In the genomic region with DNA sequence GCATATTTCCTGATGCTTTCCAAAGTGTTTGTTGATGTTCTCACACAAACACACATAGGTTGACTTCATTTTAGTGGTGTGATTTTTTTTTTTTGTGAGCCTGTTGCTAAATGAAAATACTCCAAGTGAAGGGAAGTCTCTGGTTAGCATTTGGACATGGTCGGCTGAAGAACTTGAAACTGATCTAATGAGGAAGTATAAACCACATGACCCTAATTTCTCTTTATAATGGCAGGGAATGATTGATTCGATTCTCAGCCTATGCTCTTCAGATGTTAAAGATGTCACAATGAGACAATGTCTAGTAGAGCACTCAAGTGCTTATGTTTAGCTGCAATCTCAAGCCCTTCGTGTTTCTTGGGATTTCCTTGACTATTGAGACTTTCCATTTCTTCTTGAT, we compare ENCODE assay signal across 26 mouse cellular contexts.
DNase-seq lines count a peak whose midpoint lies in the region; ATAC-seq lines count a peak whose summit lies in the region.
"Had no signal": no experiment of that assay in that cellular context is flagged by ENCODE, and none has a peak within 500 bp of the region (broad histone marks: within the 10 kb centered on the region; RNA-seq: fewer than 3 reads in every experiment).

No protein-coding gene starts in this region.

- H3K4me1 ChIP-seq in forebrain, embryonic 10.5 days, result no peaks in the 10 kb centered on the region
- H3K4me1 ChIP-seq: heart, embryonic 12.5 days had no signal

- H3K4me3 ChIP-seq in forebrain, embryonic 10.5 days, result no peak overlapping the region
- H3K4me3 ChIP-seq: gastrocnemius, adult 2 months; heart, embryonic 12.5 days; heart, embryonic 15.5 days had no signal

- peaks cover 6% of the 10 kb centered on the region; the same call in 1 of the 2 replicates for H3K9me3 ChIP-seq in forebrain, embryonic 10.5 days
- H3K9me3 ChIP-seq: G1E; heart, embryonic 12.5 days; heart, embryonic 15.5 days had no signal

- WGBS in forebrain, embryonic 10.5 days, result 88% methylated on average over 3 of the region's 3 CpGs

- H3K36me3 ChIP-seq in forebrain, embryonic 10.5 days (replicated peaks), result no peaks in the 10 kb centered on the region
- H3K36me3 ChIP-seq: G1E; heart, embryonic 12.5 days; heart, embryonic 15.5 days had no signal

- peak; percentile 84 for ATAC-seq in common myeloid progenitor, adult 5-6 weeks (replicated peaks; ENCODE audit: low read depth, poor library complexity, severe bottlenecking)
- peak; percentile 79 for ATAC-seq in megakaryocyte, adult 5-6 weeks (ENCODE audit: poor library complexity, severe bottlenecking)
- ATAC-seq in neutrophil, adult 5-6 weeks (ENCODE audit: extremely low read depth, insufficient number of reproducible peaks, low FRiP score, poor library complexity, severe bottlenecking), result peak; percentile 55; the same call in 1 of the 2 replicates
- ATAC-seq: forebrain, embryonic 14.5 days; forebrain, postnatal 0 days; hindbrain, postnatal 0 days; inflammation-experienced regulatory T-cells, adult 6 months had no signal

- no peak for DNase-seq in MN1 (ENCODE audit: low spot score)
- DNase-seq in forebrain, embryonic 10.5 days (ENCODE audit: extremely low spot score, low spot score), result no peak
- no peak for DNase-seq in neural tube, embryonic 10.5 days (ENCODE audit: extremely low spot score, low spot score)
- DNase-seq: adrenal gland, adult 2 months; adrenal gland, postnatal 14 days; cerebellum, adult 11-12 months; cerebellum, adult 8-10 months; cerebellum, postnatal 10 days; cerebellum, postnatal 36 days; forebrain, postnatal 0 days; gastrocnemius, adult 2 months; gastrocnemius, postnatal 14 days; heart, adult 18-20 months; heart, postnatal 10 days; heart, postnatal 36 days had no signal

- no peaks in the 10 kb centered on the region for H3K27me3 ChIP-seq in forebrain, embryonic 10.5 days (ENCODE audit: poor library complexity, severe bottlenecking)
- H3K27me3 ChIP-seq: CH12.LX; heart, embryonic 12.5 days; heart, embryonic 15.5 days had no signal

- no peak overlapping the region for H3K27ac ChIP-seq in forebrain, embryonic 10.5 days
- H3K27ac ChIP-seq: gastrocnemius, adult 2 months; heart, embryonic 15.5 days; hindbrain, embryonic 14.5 days; hindbrain, postnatal 0 days had no signal
